ENCODE assay signal across 10 mouse cellular contexts in genomic region chr15:84700147-84700794, GRCm38 (mm10). TPM values are rescaled to one million over a fixed set of nuclear protein-coding genes. Genes with fewer than 3 reads are reported as not detected.
DNase-seq lines count a peak whose midpoint lies in the region; ATAC-seq and TF ChIP-seq lines count a peak whose summit lies in the region.
"Had no signal": no experiment of that assay in that cellular context is flagged by ENCODE, and none has a peak within 500 bp of the region (broad histone marks: within the 10 kb centered on the region; RNA-seq: fewer than 3 reads in every experiment).

No protein-coding gene starts in this region.

- H3K36me3 ChIP-seq in heart, adult 2 months (ENCODE audit: control insufficient read depth, insufficient read depth, low read length) = no peaks in the 10 kb centered on the region
- peaks cover 4% of the 10 kb centered on the region; the same call in 1 of the 2 replicates for H3K36me3 ChIP-seq in heart, embryonic 11.5 days (ENCODE audit: control insufficient read depth, insufficient read depth, low read length)
- H3K36me3 ChIP-seq in E14TG2a.4 (ENCODE audit: insufficient read depth, low read length) = peaks cover 88% of the 10 kb centered on the region

- H3K9me3 ChIP-seq in heart, embryonic 11.5 days (replicated peaks; ENCODE audit: control insufficient read depth, low read length) = no peaks in the 10 kb centered on the region
- no peaks in the 10 kb centered on the region for H3K9me3 ChIP-seq in E14TG2a.4 (ENCODE audit: low read length)
- H3K9me3 ChIP-seq: embryonic facial prominence, embryonic 15.5 days had no signal

- DNase-seq in heart, adult 2 months = peak; percentile 68 to 79
- peak; percentile 40 for DNase-seq in brain, adult 2 months (ENCODE audit: low read depth, low spot score)
- peak; percentile 58 for DNase-seq in heart, adult 8-10 months (ENCODE audit: low spot score)
- peak; percentile 43 to 50 for DNase-seq in layer of hippocampus, postnatal 14 days (ENCODE audit: low spot score in 2 of 2)
- peak; percentile 42 for DNase-seq in naive thymus-derived CD4-positive, alpha-beta T cell, adult 2 months (ENCODE audit: low read depth)
- peak; percentile 38 to 40 for DNase-seq in thymus, postnatal 36 days

- TF ChIP-seq EP300 in heart, adult 2 months (IDR thresholded peaks at IDR 0.05; ENCODE audit: insufficient read depth, low read depth, low read length) = peak; percentile 41; the same call in 1 of the 2 replicates

- H3K4me3 ChIP-seq in heart, adult 2 months = no peak overlapping the region
- H3K4me3 ChIP-seq in heart, embryonic 11.5 days (ENCODE audit: low read depth, low read length) = no peak overlapping the region
- no peak overlapping the region for H3K4me3 ChIP-seq in E14TG2a.4 (replicated peaks; ENCODE audit: low read length)
- H3K4me3 ChIP-seq: embryonic facial prominence, embryonic 15.5 days had no signal

- no peak; the same call in 1 of the 2 replicates for ATAC-seq in heart, embryonic 11.5 days (replicated peaks; ENCODE audit: insufficient number of reproducible peaks, low FRiP score, low TSS enrichment)

- intact Hi-C loops in heart, adult 2 months (cut with DNase I) = loop anchor here (1.0 kb wide), 1 partner anchor 26 kb away; no protein-coding TSS in a partner anchor

- H3K4me1 ChIP-seq in heart, adult 2 months (ENCODE audit: control insufficient read depth, insufficient read depth, low read length) = peaks cover 11% of the 10 kb centered on the region
- peaks cover 19% of the 10 kb centered on the region for H3K4me1 ChIP-seq in heart, embryonic 11.5 days (ENCODE audit: control insufficient read depth, insufficient read depth, low read length)
- H3K4me1 ChIP-seq in E14TG2a.4 (replicated peaks; ENCODE audit: low read depth, low read length) = peaks cover 66% of the 10 kb centered on the region

- WGBS in heart, adult 2 months = 50% methylated on average over 6 of the region's 6 CpGs
- WGBS in heart, embryonic 11.5 days (ENCODE audit: insufficient replicate concordance) = 44% methylated on average over 6 of the region's 6 CpGs

- TF ChIP-seq POLR2A in heart, adult 2 months (IDR thresholded peaks at IDR 0.05; ENCODE audit: insufficient read depth, low read depth, low read length) = no peak

- no peak overlapping the region for H3K9ac ChIP-seq in heart, adult 2 months (ENCODE audit: low read depth, low read length)
- H3K9ac ChIP-seq in heart, embryonic 11.5 days (ENCODE audit: low read depth, low read length) = no peak overlapping the region
- H3K9ac ChIP-seq: embryonic facial prominence, embryonic 15.5 days had no signal

- peak; percentile 90 for TF ChIP-seq CTCF in heart, adult 2 months (IDR thresholded peaks at IDR 0.05)
- peak; percentile 95 for TF ChIP-seq CTCF in E14TG2a.4 (conservative IDR thresholded peaks at IDR 0.05; ENCODE audit: low read length)

- H3K4me2 ChIP-seq in heart, embryonic 11.5 days = no peak overlapping the region
- H3K4me2 ChIP-seq: embryonic facial prominence, embryonic 15.5 days had no signal

- no peaks in the 10 kb centered on the region for H3K27me3 ChIP-seq in heart, adult 2 months (ENCODE audit: control insufficient read depth, insufficient read depth, low read length)
- no peaks in the 10 kb centered on the region for H3K27me3 ChIP-seq in heart, embryonic 11.5 days (ENCODE audit: control insufficient read depth, insufficient read depth, low read length)
- no peaks in the 10 kb centered on the region for H3K27me3 ChIP-seq in E14TG2a.4 (ENCODE audit: insufficient read depth, low read length)
- H3K27me3 ChIP-seq: embryonic facial prominence, embryonic 15.5 days had no signal

- no peaks in the 10 kb centered on the region for H3K79me2 ChIP-seq in heart, adult 2 months (replicated peaks; ENCODE audit: control insufficient read depth, insufficient read depth, low read length)

- H3K27ac ChIP-seq in heart, adult 2 months = no peak overlapping the region
- H3K27ac ChIP-seq in heart, embryonic 11.5 days (ENCODE audit: low read depth, low read length) = no peak overlapping the region
- H3K27ac ChIP-seq: embryonic facial prominence, embryonic 15.5 days; macrophage had no signal

RNA-seq across cellular contexts. Expression of gene Arhgap8, which starts 19.6 kb away (rescaled TPM):
- total RNA-seq in heart, adult 2 months (2021) = 1 to 10 TPM in 1 of 2 experiments, under 1 TPM in 1; 0.70 to 1.5 TPM
- 1.7 and 1.9 TPM in 2 replicates for polyA plus RNA-seq in heart, adult 2 months (2012; rRNA removed)
- 2.7 TPM in 2 replicates for polyA plus RNA-seq in heart, embryonic 11.5 days (2014; fragmentation: Nextera tagmentation; extraction: Ambion mirVana)
- 1 to 10 TPM in 2 of 4 experiments, under 1 TPM in 2; 0.83 to 1.3 (median 1.0) TPM for total RNA-seq in heart, adult 8-10 months (2022)
- total RNA-seq in layer of hippocampus, postnatal 14 days (2021) = not detected
- polyA plus RNA-seq: macrophage had no signal

RNA-seq across cellular contexts. Expression of gene Prr5, which starts 30.9 kb away (rescaled TPM):
- total RNA-seq in heart, adult 2 months (2021) = 1 to 10 TPM; 2.8 to 4.9 TPM
- 5.9 and 8.1 TPM in 2 replicates for polyA plus RNA-seq in heart, adult 2 months (2012; rRNA removed)
- polyA plus RNA-seq in heart, embryonic 11.5 days (2014; fragmentation: Nextera tagmentation; extraction: Ambion mirVana) = 18.0 and 19.9 TPM in 2 replicates
- total RNA-seq in heart, adult 8-10 months (2022) = 1 to 10 TPM; 2.5 to 4.3 (median 3.1) TPM
- 10 to 100 TPM; 19.2 TPM for total RNA-seq in layer of hippocampus, postnatal 14 days (2021)
